Mouse (Mus musculus) heart, adult 18-20 months (tissue): Measurements from ENCODE around the gene Pdlim5. TPM values are rescaled to one million over a fixed set of nuclear protein-coding genes. Genes with fewer than 3 reads are reported as not detected.
A peak's percentile ranks its signal among the peaks of the same experiment; 100 is the strongest.

ENCODE experiments used
- DNase-seq, 2 experiments: peaks; one replicate each; pipeline ENCODE4 v3.0.0; 2021 to 2022; ENCODE audit warnings: mixed read lengths in 1 of 2
- total RNA-seq, 2 experiments: library from RNA; stranded (reverse); gene quantifications; 2 replicates each; pipeline ENCODE4 v1.2.3; 2021

The Pdlim5 gene
- total RNA-seq, 2 experiments from 2014 or later, result 614 to 711 TPM

- DNase-seq, result peak; percentile 89 to 96
Measured at GRCm38 (mm10) chr3:142394796-142395508, 544 bp downstream of the Pdlim5 start.

GRCm38 (mm10) chr3:142394000-142394411, 1.5 kb downstream of the Pdlim5 start:
- peak; percentile 50 to 69 for DNase-seq

- DNase-seq, result no peak
Measured at GRCm38 (mm10) chr3:142391531-142391930, 4.0 kb downstream of the Pdlim5 start.

GRCm38 (mm10) chr3:142390288-142390687, 5.2 kb downstream of the Pdlim5 start:
- DNase-seq, result peak; percentile 47 to 81

GRCm38 (mm10) chr3:142388189-142388588, 7.3 kb downstream of the Pdlim5 start:
- DNase-seq, result no peak

- no peak for DNase-seq
Measured at GRCm38 (mm10) chr3:142386505-142386904, 9.0 kb downstream of the Pdlim5 start.

- no peak for DNase-seq
Measured at GRCm38 (mm10) chr3:142385690-142386089, 9.8 kb downstream of the Pdlim5 start.

- no peak for DNase-seq
Measured at GRCm38 (mm10) chr3:142376638-142377037, 18.9 kb downstream of the Pdlim5 start.

- DNase-seq, result peak in 1 of 2 experiments; percentile 22
Measured at GRCm38 (mm10) chr3:142375106-142375505, 20.4 kb downstream of the Pdlim5 start.

GRCm38 (mm10) chr3:142372465-142373147, 22.9 kb downstream of the Pdlim5 start:
- no peak for DNase-seq

GRCm38 (mm10) chr3:142368411-142368810, 27.1 kb downstream of the Pdlim5 start:
- peak in 1 of 2 experiments; percentile 47 for DNase-seq

GRCm38 (mm10) chr3:142362092-142362491, 33.4 kb downstream of the Pdlim5 start:
- no peak for DNase-seq

GRCm38 (mm10) chr3:142358951-142359350, 36.5 kb downstream of the Pdlim5 start:
- DNase-seq, result no peak

GRCm38 (mm10) chr3:142356661-142357060, 38.8 kb downstream of the Pdlim5 start:
- no peak for DNase-seq

GRCm38 (mm10) chr3:142353218-142353617, 42.3 kb downstream of the Pdlim5 start:
- peak; percentile 45 to 71 for DNase-seq

GRCm38 (mm10) chr3:142350513-142350912, 45.0 kb downstream of the Pdlim5 start:
- peak in 1 of 2 experiments; percentile 42 for DNase-seq

GRCm38 (mm10) chr3:142348816-142349631, 46.5 kb downstream of the Pdlim5 start:
- DNase-seq, result no peak

GRCm38 (mm10) chr3:142346261-142346660, 49.2 kb downstream of the Pdlim5 start:
- no peak for DNase-seq

GRCm38 (mm10) chr3:142345235-142346125, 50.0 kb downstream of the Pdlim5 start:
- DNase-seq, result peak in 1 of 2 experiments; percentile 39

- DNase-seq, result no peak
Measured at GRCm38 (mm10) chr3:142343786-142344185, 51.7 kb downstream of the Pdlim5 start.

GRCm38 (mm10) chr3:142340701-142341100, 54.8 kb downstream of the Pdlim5 start:
- no peak for DNase-seq
